Comparison of ENCODE assay signal across 13 mouse cellular contexts in genomic region chr15:84269107-84269633, GRCm38 (mm10).
"Had no signal": no experiment of that assay in that cellular context is flagged by ENCODE, and none has a peak within 500 bp of the region (broad histone marks: within the 10 kb centered on the region; RNA-seq: fewer than 3 reads in every experiment).

No protein-coding gene starts in this region.

- DNase-seq: kidney, adult 18-20 months; kidney, postnatal 14 days; layer of hippocampus, postnatal 36 days; liver; liver, embryonic 13.5 days; liver, postnatal 0 days; lung, postnatal 36 days; right cerebral cortex, postnatal 14 days; thymus, postnatal 4 days had no signal

- H3K36me3 ChIP-seq: kidney, embryonic 15.5 days; midbrain, embryonic 15.5 days; neural tube, embryonic 12.5 days had no signal

- H3K4me3 ChIP-seq: kidney, embryonic 15.5 days; limb, embryonic 12.5 days; liver, embryonic 13.5 days; midbrain, embryonic 15.5 days; neural tube, embryonic 12.5 days had no signal

- H3K9ac ChIP-seq: kidney, embryonic 15.5 days; limb, embryonic 12.5 days; liver, embryonic 13.5 days; liver, postnatal 0 days; midbrain, embryonic 15.5 days; neural tube, embryonic 12.5 days had no signal

- H3K4me2 ChIP-seq: kidney, embryonic 15.5 days; limb, embryonic 12.5 days; liver, embryonic 13.5 days; midbrain, embryonic 15.5 days; neural tube, embryonic 12.5 days had no signal

- H3K27ac ChIP-seq: kidney, embryonic 15.5 days; limb, embryonic 12.5 days; liver, embryonic 13.5 days; midbrain, embryonic 15.5 days; neural tube, embryonic 12.5 days had no signal

- H3K9me3 ChIP-seq: kidney, embryonic 15.5 days; limb, embryonic 12.5 days; liver, embryonic 13.5 days; midbrain, embryonic 15.5 days; neural tube, embryonic 12.5 days had no signal

- H3K27me3 ChIP-seq: limb, embryonic 12.5 days; liver, embryonic 13.5 days; midbrain, embryonic 15.5 days; neural tube, embryonic 12.5 days had no signal

- ATAC-seq: liver, postnatal 0 days; midbrain, embryonic 15.5 days had no signal
